Mouse (Mus musculus) midbrain, postnatal 0 days (tissue): ENCODE data around the gene Cspg4. TPM values are rescaled to one million over a fixed set of nuclear protein-coding genes. Genes with fewer than 3 reads are reported as not detected.

Source experiments
- ATAC-seq: fragments of 200-750 bp; cut with Nextera tagmentation; 2 replicates; pipeline ENCODE4 v1.8.0; 2017; ENCODE audit warnings: moderate number of reproducible peaks, mild to moderate bottlenecking, moderate TSS enrichment, moderate library complexity; ENCODE audit not compliant: low FRiP score
- DNase-seq: peaks from one replicate; pipeline ENCODE4 v3.0.0-alpha.2; 2015; ENCODE audit warnings: low spot score
- H3K27ac ChIP-seq: fragments of 300-500 bp; sonication (generic); 2 replicates; pipeline ENCODE4 v1.5.1; 2014; ENCODE audit warnings: low read depth, mild to moderate bottlenecking, low read length, mixed read lengths
- H3K27me3 ChIP-seq: fragments of 300-500 bp; sonication (generic); 2 replicates; pipeline ENCODE4 v1.6.1; 2014; ENCODE audit warnings: low read length, control low read depth, mixed read lengths; ENCODE audit not compliant: insufficient read depth
- H3K36me3 ChIP-seq: fragments of 300-500 bp; sonication (generic); 2 replicates; pipeline ENCODE4 v1.6.1; 2014; ENCODE audit warnings: low read length, control low read depth, mixed read lengths; ENCODE audit not compliant: insufficient read depth
- H3K4me1 ChIP-seq: fragments of 300-500 bp; sonication (generic); 2 replicates; pipeline ENCODE4 v1.6.1; 2014; ENCODE audit warnings: mild to moderate bottlenecking, control low read depth, antibody characterized with exemption, low read length, mixed read lengths; ENCODE audit not compliant: insufficient read depth
- H3K4me2 ChIP-seq: fragments of 300-500 bp; sonication (generic); 2 replicates; pipeline ENCODE4 v1.6.1; 2014; ENCODE audit warnings: low read depth, mild to moderate bottlenecking, low read length, mixed read lengths; ENCODE audit not compliant: poor library complexity, severe bottlenecking
- H3K4me3 ChIP-seq: fragments of 300-500 bp; sonication (generic); 2 replicates; pipeline ENCODE4 v1.5.1; 2014; ENCODE audit warnings: low read depth, mild to moderate bottlenecking, low read length, moderate library complexity
- H3K9ac ChIP-seq: fragments of 300-500 bp; sonication (generic); replicated peaks from 2 replicates; pipeline ENCODE4 v1.6.1; 2014; ENCODE audit warnings: mild to moderate bottlenecking, low read length, moderate library complexity, mixed read lengths; ENCODE audit not compliant: poor library complexity, severe bottlenecking
- H3K9me3 ChIP-seq: fragments of 300-500 bp; sonication (generic); 2 replicates; pipeline ENCODE4 v1.6.1; 2016; ENCODE audit warnings: low read length, control low read depth
- CTCF ChIP-seq: IDR thresholded peaks from 2 replicates; pipeline ENCODE4 v1.5.1; 2016; ENCODE audit warnings: antibody characterized with exemption, mild to moderate bottlenecking
- WGBS: fragments of 180-500 bp; shearing (Covaris S2); extraction: QIAGEN DNeasy Blood & Tissue Kit; methylation state at CpG from one replicate; pipeline ENCODE4 v1.1.7; 2014; 5-methylcytosine and 5-hydroxymethylcytosine counted together
- polyA plus RNA-seq: library from polyadenylated mRNA; unstranded; fragments of >200 nt; fragmentation: Nextera tagmentation; extraction: Ambion mirVana; gene quantifications from 2 replicates; pipeline ENCODE4 v1.2.1, GENCODE M21; 2015
- total RNA-seq: library from RNA; depleted of rRNA; stranded (reverse); fragments of >200 nt; gene quantifications from 2 replicates; pipeline ENCODE4 v1.2.3, GENCODE M21; 2014; rRNA removed

Cspg4 gene
- total RNA-seq = 31.6 and 37.3 TPM in 2 replicates
- polyA plus RNA-seq = 7.5 and 8.7 TPM in 2 replicates

GRCm38 (mm10) chr9:56864832-56865231 is at the start of gene Cspg4:
Gene Cspg4, plus strand, starts transcription at chr9:56865033.
- peaks cover 7% of the 10 kb centered on the region for H3K27me3 ChIP-seq
- WGBS = 5% methylated on average over 24 of the region's 24 CpGs
- H3K9me3 ChIP-seq = no peaks in the 10 kb centered on the region
- H3K36me3 ChIP-seq = no peaks in the 10 kb centered on the region
- peak within 1 kb of the TSS; percentile 44 for H3K4me2 ChIP-seq
- ATAC-seq (no peak), DNase-seq (peak; percentile 48)
- TF ChIP-seq CTCF = no peak
- peak within 1 kb of the TSS; percentile 25 for H3K4me3 ChIP-seq
- no peak within 1 kb of the TSS for H3K27ac ChIP-seq
- H3K9ac ChIP-seq = 0 out of 2 replicates have a peak within 1 kb of the TSS, but pooled peaks have one; percentile 13
- H3K4me1 ChIP-seq = no peaks in the 10 kb centered on the region

- Histone ChIP-seq H3K9me3 (no peaks in the 10 kb centered on the region), H3K4me1 (peaks cover 7% of the 10 kb centered on the region; the same call in 1 of the 2 replicates), H3K4me2 (peak overlapping the region; percentile 46; the same call in 1 of the 2 replicates), H3K27ac (no peak overlapping the region), H3K4me3 (no peak overlapping the region), H3K27me3 (no peaks in the 10 kb centered on the region), H3K36me3 (no peaks in the 10 kb centered on the region), H3K9ac (no peak overlapping the region)
- ATAC-seq = no peak; the same call in 1 of the 2 replicates
- DNase-seq = peak; percentile 73
- TF ChIP-seq CTCF = peak; percentile 72
- 10% methylated on average over 3 of the region's 3 CpGs for WGBS
Measured at GRCm38 (mm10) chr9:56824900-56825299, 39.9 kb upstream of the Cspg4 start.

- peak overlapping the region; percentile 22; the same call in 1 of the 2 replicates for H3K4me3 ChIP-seq
- ATAC-seq (no peak), DNase-seq (no peak)
- WGBS = 12% methylated on average over 21 of the region's 21 CpGs
- no peaks in the 10 kb centered on the region for H3K27me3 ChIP-seq
- peaks cover 11% of the 10 kb centered on the region; the same call in 1 of the 2 replicates for H3K4me1 ChIP-seq
- no peak for TF ChIP-seq CTCF
- no peak overlapping the region for H3K27ac ChIP-seq
- no peaks in the 10 kb centered on the region for H3K9me3 ChIP-seq
- peak overlapping the region; percentile 20; the same call in 1 of the 2 replicates for H3K9ac ChIP-seq
- peak overlapping the region; percentile 46 for H3K4me2 ChIP-seq
- H3K36me3 ChIP-seq = no peaks in the 10 kb centered on the region
Measured at GRCm38 (mm10) chr9:56825476-56826213, 39.2 kb upstream of the Cspg4 start.

GRCm38 (mm10) chr9:56828146-56828545 is 36.7 kb upstream of the Cspg4 start:
- H3K4me2 ChIP-seq = no peak overlapping the region
- H3K9me3 ChIP-seq = no peaks in the 10 kb centered on the region
- WGBS = 27% methylated on average over 9 of the region's 9 CpGs
- no peak overlapping the region for H3K9ac ChIP-seq
- H3K27ac ChIP-seq = no peak overlapping the region
- no peak for TF ChIP-seq CTCF
- peaks cover 14% of the 10 kb centered on the region; the same call in 1 of the 2 replicates for H3K4me1 ChIP-seq
- no peaks in the 10 kb centered on the region for H3K27me3 ChIP-seq
- DNase-seq (peak; percentile 34), ATAC-seq (no peak)
- no peaks in the 10 kb centered on the region for H3K36me3 ChIP-seq
- H3K4me3 ChIP-seq = no peak overlapping the region

GRCm38 (mm10) chr9:56828841-56829240 is 36.0 kb upstream of the Cspg4 start:
- WGBS = 87% methylated on average over 6 of the region's 6 CpGs

GRCm38 (mm10) chr9:56830162-56830561 is 34.7 kb upstream of the Cspg4 start:
- no peak overlapping the region for H3K4me3 ChIP-seq
- H3K36me3 ChIP-seq = no peaks in the 10 kb centered on the region
- no peaks in the 10 kb centered on the region for H3K27me3 ChIP-seq
- H3K9me3 ChIP-seq = no peaks in the 10 kb centered on the region
- H3K9ac ChIP-seq = no peak overlapping the region
- WGBS = 14% methylated on average over 4 of the region's 4 CpGs
- no peak overlapping the region for H3K4me2 ChIP-seq
- H3K27ac ChIP-seq = no peak overlapping the region
- no peak for ATAC-seq
- DNase-seq = peak; percentile 84
- TF ChIP-seq CTCF = no peak
- H3K4me1 ChIP-seq = peaks cover 14% of the 10 kb centered on the region; the same call in 1 of the 2 replicates

More at GRCm38 (mm10) chr9:56828841-56829240, 36.0 kb upstream of the Cspg4 start:
- no peak for DNase-seq
- H3K4me1 ChIP-seq = peaks cover 14% of the 10 kb centered on the region; the same call in 1 of the 2 replicates
- no peaks in the 10 kb centered on the region for H3K36me3 ChIP-seq
- no peak overlapping the region for H3K4me2 ChIP-seq
- no peaks in the 10 kb centered on the region for H3K9me3 ChIP-seq
- no peaks in the 10 kb centered on the region for H3K27me3 ChIP-seq
- ATAC-seq = no peak
- no peak overlapping the region for H3K27ac ChIP-seq
- no peak for TF ChIP-seq CTCF
- H3K4me3 ChIP-seq = no peak overlapping the region
- H3K9ac ChIP-seq = no peak overlapping the region
